Mouse (Mus musculus) kidney, postnatal 14 days (tissue): ENCODE data around the gene Ggt6.

Experiments
- DNase-seq: peaks from one replicate; pipeline ENCODE4 v3.0.0; 2022; ENCODE audit warnings: mixed read lengths

Ggt6 gene

GRCm38 (mm10) chr11:72477653-72478052 lies 42.3 kb downstream of the Ggt6 start:
- DNase-seq, result no peak

- DNase-seq, result peak; percentile 53
Observed at GRCm38 (mm10) chr11:72478228-72478627, 42.9 kb downstream of the Ggt6 start.

- no peak for DNase-seq
Observed at GRCm38 (mm10) chr11:72479499-72479898, 44.2 kb downstream of the Ggt6 start.

GRCm38 (mm10) chr11:72481313-72481712 lies 46.0 kb downstream of the Ggt6 start:
- DNase-seq, result no peak

GRCm38 (mm10) chr11:72481952-72482351 lies 46.6 kb downstream of the Ggt6 start:
- no peak for DNase-seq

DNA sequence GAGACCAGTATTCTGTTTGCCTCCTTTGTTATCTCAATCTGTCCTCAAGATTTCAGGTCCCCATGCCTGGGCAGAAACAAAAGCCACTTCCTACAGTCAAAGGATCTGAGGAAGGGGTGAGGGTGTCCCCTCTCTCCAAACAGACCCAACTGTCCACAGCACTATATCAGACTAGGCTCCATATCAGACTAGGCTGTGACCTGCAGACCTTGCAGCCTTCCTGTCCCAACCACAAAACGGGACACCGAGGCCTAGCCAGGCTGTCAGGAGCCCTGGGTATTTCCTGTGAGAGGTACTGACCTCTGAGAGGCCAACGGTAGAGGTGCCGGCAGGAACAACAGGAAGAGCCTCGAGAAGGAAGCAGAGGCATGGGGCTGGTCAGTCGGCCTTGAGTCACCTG lies 49.2 kb downstream of the Ggt6 start:
- DNase-seq, result peak; percentile 21

- no peak for DNase-seq
Observed at GRCm38 (mm10) chr11:72485157-72485556, 49.8 kb downstream of the Ggt6 start.

GRCm38 (mm10) chr11:72485960-72486359 lies 50.6 kb downstream of the Ggt6 start:
- no peak for DNase-seq

DNA sequence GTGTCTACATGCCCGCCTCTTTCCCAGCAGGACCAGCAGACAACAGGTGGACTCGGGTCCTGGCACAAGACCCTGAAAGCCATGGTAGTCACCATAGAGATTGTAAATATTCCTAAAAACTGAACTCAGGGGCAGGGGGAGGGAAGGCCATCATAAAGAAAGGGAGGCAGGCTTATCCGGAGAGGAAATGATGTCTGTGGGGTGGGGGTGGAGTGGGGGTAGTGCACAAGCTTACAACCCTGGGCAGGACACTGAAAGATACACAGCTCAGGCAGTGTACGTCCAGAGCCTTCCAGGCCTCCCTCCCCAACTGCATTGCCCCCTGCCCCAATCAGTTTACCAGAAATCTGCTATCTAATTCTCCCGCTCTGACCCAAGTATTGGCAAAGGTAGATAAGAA lies 51.8 kb downstream of the Ggt6 start:
- no peak for DNase-seq

- DNase-seq, result no peak
Observed at GRCm38 (mm10) chr11:72487739-72488138, 52.4 kb downstream of the Ggt6 start.
